Mouse (Mus musculus): ENCODE measurements around the gene Gtf2f1.

DNA sequence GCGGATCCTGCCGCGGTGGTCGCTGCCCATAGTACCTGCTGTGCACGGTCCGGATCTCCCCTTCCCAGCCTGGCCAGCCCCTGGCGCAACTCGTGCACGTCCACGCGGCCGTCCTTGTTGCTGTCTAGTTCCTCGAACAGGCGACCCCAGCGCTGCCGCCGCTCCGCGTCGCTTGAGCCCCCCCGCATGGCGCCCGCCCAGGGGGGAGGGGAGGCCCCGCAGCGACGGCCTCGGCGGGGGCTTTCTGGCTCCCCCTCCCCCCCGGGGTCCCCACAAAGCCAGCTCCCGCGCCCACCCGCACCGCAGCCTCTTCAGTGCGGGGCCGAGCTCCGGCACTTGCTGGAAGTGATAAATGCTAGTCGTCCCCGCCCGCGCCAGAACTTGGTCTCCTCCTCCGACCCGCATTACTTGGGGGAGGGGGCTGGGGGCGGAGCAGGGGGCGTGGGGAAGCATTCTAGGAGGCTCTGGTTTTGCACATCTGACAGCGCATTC is 48.4 kb upstream of the Gtf2f1 start, which contains the start of gene Slc25a23:
- TF ChIP-seq CTCF (IDR thresholded peaks at IDR 0.05; ENCODE audit: low read depth) (no peak), EP300 (IDR thresholded peaks at IDR 0.05; ENCODE audit: low read depth) (no peak)

All from heart, postnatal 0 days (tissue).